Mouse (Mus musculus) thymus, adult 2 months (tissue): ENCODE results near the gene Atp13a2.

Source experiments
- CTCF ChIP-seq: fragments of 200-500 bp; IDR thresholded peaks from 2 replicates; pipeline ENCODE4 v1.5.1; 2012; ENCODE audit warnings: mild to moderate bottlenecking, control low read depth, low read length, moderate library complexity, borderline replicate concordance; ENCODE audit not compliant: control insufficient read depth, poor library complexity, insufficient read depth; ENCODE audit errors: extremely low read depth
- POLR2A ChIP-seq: fragments of 200-500 bp; IDR thresholded peaks from 2 replicates; pipeline ENCODE4 v1.6.1; 2012; ENCODE audit warnings: mild to moderate bottlenecking, low read length, control low read depth, moderate library complexity; ENCODE audit not compliant: control insufficient read depth, poor library complexity, insufficient read depth; ENCODE audit errors: extremely low read depth

GRCm38 (mm10) chr4:140947487-140948440, 38.9 kb upstream of the Atp13a2 start:
- TF ChIP-seq CTCF (0 out of 2 replicates have a peak, but pooled peaks have one; percentile 24), POLR2A (no peak)
